Mouse (Mus musculus) limb, embryonic 10.5 days (tissue): ENCODE measurements at regions not wholly inside any gene's neighbourhood (a gene's known extent, or its start where the extent isn't known, plus 50 kb on each side); places are given as distances from the start of the nearest gene placed in this dataset.

Source experiments
- DNase-seq: peaks from one replicate; pipeline ENCODE4 v3.0.0-alpha.2; 2017; ENCODE audit warnings: low spot score
- H3K27ac ChIP-seq: fragments of 300-500 bp; sonication (generic); 2 replicates; pipeline ENCODE4 v1.5.1; 2016; ENCODE audit warnings: mild to moderate bottlenecking
- H3K27me3 ChIP-seq: fragments of 300-500 bp; sonication (generic); 2 replicates; pipeline ENCODE4 v1.6.1; 2016; ENCODE audit warnings: low read depth, mild to moderate bottlenecking; ENCODE audit not compliant: poor library complexity, severe bottlenecking
- H3K36me3 ChIP-seq: fragments of 300-500 bp; sonication (generic); 2 replicates; pipeline ENCODE4 v1.6.1; 2016; ENCODE audit warnings: mild to moderate bottlenecking, moderate library complexity
- H3K4me1 ChIP-seq: fragments of 300-500 bp; sonication (generic); 2 replicates; pipeline ENCODE4 v1.6.1; 2016
- H3K4me3 ChIP-seq: fragments of 300-500 bp; sonication (generic); 2 replicates; pipeline ENCODE4 v1.5.1; 2016; ENCODE audit warnings: mild to moderate bottlenecking, moderate library complexity
- H3K9me3 ChIP-seq: fragments of 300-500 bp; sonication (generic); replicated peaks from 2 replicates; pipeline ENCODE4 v1.6.1; 2016; ENCODE audit warnings: mild to moderate bottlenecking
- WGBS: fragments of 180-500 bp; shearing (Covaris S2); methylation state at CpG from one replicate; pipeline ENCODE4 v1.1.7; 2016; 5-methylcytosine and 5-hydroxymethylcytosine counted together

GRCm38 (mm10) chr7:72998374-72998773 lies 376.9 kb upstream of the Rgma start:
- H3K9me3 ChIP-seq: no peaks in the 10 kb centered on the region
- DNase-seq: no peak
- peaks cover 8% of the 10 kb centered on the region; the same call in 1 of the 2 replicates for H3K4me1 ChIP-seq
- H3K27ac ChIP-seq: 0 out of 2 replicates have a peak overlapping the region, but pooled peaks have one; percentile 8
- 59% methylated on average over 5 of the region's 5 CpGs for WGBS
- H3K27me3 ChIP-seq: no peaks in the 10 kb centered on the region
- H3K36me3 ChIP-seq: no peaks in the 10 kb centered on the region
- H3K4me3 ChIP-seq: no peak overlapping the region

GRCm38 (mm10) chr7:73019151-73019550 lies 356.2 kb upstream of the Rgma start:
- 87% methylated on average over 3 of the region's 3 CpGs for whole genome bisulfite sequencing
- no peaks in the 10 kb centered on the region for H3K36me3 ChIP-seq
- DNase-seq: no peak
- H3K27ac ChIP-seq: no peak overlapping the region
- H3K27me3 ChIP-seq: no peaks in the 10 kb centered on the region
- H3K4me1 ChIP-seq: no peaks in the 10 kb centered on the region
- H3K4me3 ChIP-seq: no peak overlapping the region
- no peaks in the 10 kb centered on the region for H3K9me3 ChIP-seq

GRCm38 (mm10) chr7:73019764-73020354 lies 355.4 kb upstream of the Rgma start:
- DNase-seq: no peak
- H3K4me3 ChIP-seq: no peak overlapping the region
- no peaks in the 10 kb centered on the region for H3K36me3 ChIP-seq
- 63% methylated on average over 1 of the region's 1 CpGs for WGBS
- no peaks in the 10 kb centered on the region for H3K4me1 ChIP-seq
- no peaks in the 10 kb centered on the region for H3K9me3 ChIP-seq
- no peaks in the 10 kb centered on the region for H3K27me3 ChIP-seq
- no peak overlapping the region for H3K27ac ChIP-seq

GRCm38 (mm10) chr7:73021786-73022185 lies 353.5 kb upstream of the Rgma start:
- Histone ChIP-seq H3K36me3 (no peaks in the 10 kb centered on the region), H3K9me3 (no peaks in the 10 kb centered on the region), H3K4me1 (no peaks in the 10 kb centered on the region), H3K27me3 (no peaks in the 10 kb centered on the region), H3K4me3 (no peak overlapping the region), H3K27ac (no peak overlapping the region)
- DNase-seq: no peak
- WGBS: 84% methylated on average over 2 of the region's 2 CpGs

GRCm38 (mm10) chr7:73025640-73026039 lies 349.7 kb upstream of the Rgma start:
- no peak for DNase-seq
- 86% methylated on average over 5 of the region's 5 CpGs for WGBS
- no peaks in the 10 kb centered on the region for H3K27me3 ChIP-seq
- H3K36me3 ChIP-seq: no peaks in the 10 kb centered on the region
- no peaks in the 10 kb centered on the region for H3K9me3 ChIP-seq
- no peaks in the 10 kb centered on the region for H3K4me1 ChIP-seq
- no peak overlapping the region for H3K27ac ChIP-seq
- H3K4me3 ChIP-seq: no peak overlapping the region

GRCm38 (mm10) chr7:73028952-73029351 lies 346.4 kb upstream of the Rgma start:
- Histone ChIP-seq H3K4me1 (peaks cover 9% of the 10 kb centered on the region; the same call in 1 of the 2 replicates), H3K27ac (no peak overlapping the region), H3K4me3 (no peak overlapping the region), H3K36me3 (no peaks in the 10 kb centered on the region), H3K9me3 (no peaks in the 10 kb centered on the region), H3K27me3 (no peaks in the 10 kb centered on the region)
- WGBS: 92% methylated on average over 6 of the region's 6 CpGs
- no peak for DNase-seq

- Histone ChIP-seq H3K4me3 (no peak overlapping the region), H3K4me1 (peaks cover 16% of the 10 kb centered on the region)
- 93% methylated on average over 5 of the region's 5 CpGs for WGBS
These were observed 343.9 kb upstream of the Rgma start for GRCm38 (mm10) chr7:73031407-73031806.

GRCm38 (mm10) chr7:73032316-73032980 lies 342.9 kb upstream of the Rgma start:
- Histone ChIP-seq H3K9me3 (no peaks in the 10 kb centered on the region), H3K4me3 (no peak overlapping the region), H3K27me3 (no peaks in the 10 kb centered on the region), H3K4me1 (peaks cover 26% of the 10 kb centered on the region), H3K36me3 (no peaks in the 10 kb centered on the region), H3K27ac (no peak overlapping the region)
- 81% methylated on average over 23 of the region's 23 CpGs for WGBS
- no peak for DNase-seq

More at GRCm38 (mm10) chr7:73031407-73031806, 343.9 kb upstream of the Rgma start:
- H3K27me3 ChIP-seq: no peaks in the 10 kb centered on the region
- H3K36me3 ChIP-seq: no peaks in the 10 kb centered on the region
- no peak for DNase-seq
- no peaks in the 10 kb centered on the region for H3K9me3 ChIP-seq
- no peak overlapping the region for H3K27ac ChIP-seq

GRCm38 (mm10) chr7:73036801-73037555 lies 338.3 kb upstream of the Rgma start:
- no peak for DNase-seq
- H3K27ac ChIP-seq: peak overlapping the region; percentile 46; the same call in 1 of the 2 replicates
- 72% methylated on average over 20 of the region's 20 CpGs for WGBS
- no peaks in the 10 kb centered on the region for H3K36me3 ChIP-seq
- H3K9me3 ChIP-seq: no peaks in the 10 kb centered on the region
- H3K27me3 ChIP-seq: no peaks in the 10 kb centered on the region
- H3K4me3 ChIP-seq: no peak overlapping the region
- peaks cover 26% of the 10 kb centered on the region for H3K4me1 ChIP-seq

GRCm38 (mm10) chr7:73037638-73038037 lies 337.7 kb upstream of the Rgma start:
- no peaks in the 10 kb centered on the region for H3K36me3 ChIP-seq
- DNase-seq: no peak
- 92% methylated on average over 9 of the region's 9 CpGs for WGBS
- H3K4me1 ChIP-seq: peaks cover 21% of the 10 kb centered on the region
- H3K27me3 ChIP-seq: no peaks in the 10 kb centered on the region
- peak overlapping the region; percentile 46; the same call in 1 of the 2 replicates for H3K27ac ChIP-seq
- no peak overlapping the region for H3K4me3 ChIP-seq
- no peaks in the 10 kb centered on the region for H3K9me3 ChIP-seq

GRCm38 (mm10) chr7:73039921-73040320 lies 335.4 kb upstream of the Rgma start:
- H3K27ac ChIP-seq: no peak overlapping the region
- H3K4me3 ChIP-seq: no peak overlapping the region
- peaks cover 17% of the 10 kb centered on the region for H3K4me1 ChIP-seq
- 91% methylated on average over 4 of the region's 4 CpGs for WGBS
- H3K9me3 ChIP-seq: no peaks in the 10 kb centered on the region
- no peaks in the 10 kb centered on the region for H3K27me3 ChIP-seq
- no peaks in the 10 kb centered on the region for H3K36me3 ChIP-seq
- no peak for DNase-seq

- no peak for DNase-seq
- no peaks in the 10 kb centered on the region for H3K27me3 ChIP-seq
- no peak overlapping the region for H3K4me3 ChIP-seq
- no peaks in the 10 kb centered on the region for H3K36me3 ChIP-seq
- peaks cover 4% of the 10 kb centered on the region; the same call in 1 of the 2 replicates for H3K4me1 ChIP-seq
- no peak overlapping the region for H3K27ac ChIP-seq
- 54% methylated on average over 3 of the region's 3 CpGs for WGBS
- no peaks in the 10 kb centered on the region for H3K9me3 ChIP-seq
These were observed 331.0 kb upstream of the Rgma start for GRCm38 (mm10) chr7:73044316-73044715.

GRCm38 (mm10) chr7:73055891-73056290 lies 319.4 kb upstream of the Rgma start:
- Histone ChIP-seq H3K36me3 (no peaks in the 10 kb centered on the region), H3K4me1 (no peaks in the 10 kb centered on the region), H3K4me3 (no peak overlapping the region), H3K27me3 (no peaks in the 10 kb centered on the region), H3K27ac (no peak overlapping the region), H3K9me3 (no peaks in the 10 kb centered on the region)
- no peak for DNase-seq
- 89% methylated on average over 2 of the region's 2 CpGs for WGBS
